ENCODE assay signal across 18 mouse cellular contexts in the genomic region with DNA sequence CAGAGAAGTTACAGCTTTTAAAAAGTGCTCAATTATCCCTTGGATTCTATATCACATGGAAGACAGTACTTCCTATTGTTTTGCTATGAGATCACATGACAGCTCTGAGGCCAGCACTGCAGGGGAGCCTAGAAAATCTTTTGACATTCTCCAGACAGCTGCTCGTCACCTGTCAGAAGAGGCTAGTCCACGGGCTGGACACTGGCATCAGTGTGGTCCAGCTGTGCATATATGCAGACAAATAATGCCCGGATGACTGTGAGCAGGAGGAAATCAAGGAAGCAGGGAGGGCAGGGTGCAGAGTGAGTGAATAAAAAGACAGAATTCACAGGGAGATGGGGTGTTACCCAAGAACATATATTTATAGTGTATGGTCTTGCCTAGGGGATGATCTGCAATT.
"Had no signal": no experiment of that assay in that cellular context is flagged by ENCODE, and none has a peak within 500 bp of the region (broad histone marks: within the 10 kb centered on the region; RNA-seq: fewer than 3 reads in every experiment).

No protein-coding gene starts in this region.

- H3K27ac ChIP-seq: liver, embryonic 15.5 days; lung, embryonic 15.5 days; macrophage; midbrain, embryonic 13.5 days; midbrain, embryonic 15.5 days; stomach, embryonic 15.5 days; stomach, postnatal 0 days had no signal

- H3K9me3 ChIP-seq: liver, embryonic 15.5 days; lung, embryonic 15.5 days; megakaryocyte, embryonic 14.5 days; midbrain, embryonic 13.5 days; midbrain, embryonic 15.5 days; neural tube, embryonic 13.5 days; stomach, embryonic 15.5 days had no signal

- H3K27me3 ChIP-seq: liver, embryonic 15.5 days; lung, embryonic 15.5 days; megakaryocyte, embryonic 14.5 days; midbrain, embryonic 13.5 days; midbrain, embryonic 15.5 days; neural tube, embryonic 13.5 days; stomach, embryonic 15.5 days had no signal

- H3K4me3 ChIP-seq: liver, embryonic 15.5 days; lung, embryonic 15.5 days; megakaryocyte, embryonic 14.5 days; midbrain, embryonic 13.5 days; midbrain, embryonic 15.5 days; neural tube, embryonic 13.5 days; stomach, embryonic 15.5 days had no signal

- H3K9ac ChIP-seq: liver, embryonic 15.5 days; liver, postnatal 0 days; lung, embryonic 15.5 days; midbrain, embryonic 13.5 days; midbrain, embryonic 15.5 days; neural tube, embryonic 13.5 days; stomach, embryonic 15.5 days had no signal

- DNase-seq: lung, adult 2 months; lung, postnatal 36 days; right cerebral cortex, postnatal 14 days; thymus, adult 2 months; thymus, postnatal 25 days; thymus, postnatal 4 days had no signal

- ATAC-seq: liver, postnatal 0 days; lung, postnatal 0 days had no signal

- H3K4me1 ChIP-seq: liver, embryonic 15.5 days; lung, embryonic 15.5 days; megakaryocyte, embryonic 14.5 days; midbrain, embryonic 15.5 days; stomach, embryonic 15.5 days had no signal

- H3K36me3 ChIP-seq: liver, embryonic 15.5 days; lung, embryonic 15.5 days; midbrain, embryonic 13.5 days; midbrain, embryonic 15.5 days; neural tube, embryonic 13.5 days; stomach, embryonic 15.5 days had no signal

- H3K4me2 ChIP-seq: liver, embryonic 15.5 days; lung, embryonic 15.5 days; midbrain, embryonic 11.5 days; midbrain, embryonic 13.5 days; midbrain, embryonic 15.5 days; neural tube, embryonic 13.5 days; stomach, embryonic 15.5 days had no signal
